Mouse (Mus musculus): ENCODE measurements at regions not wholly inside any gene's neighbourhood (a gene's known extent, or its start where the extent isn't known, plus 50 kb on each side); places are given as distances from the start of the nearest gene placed in this dataset.

GRCm38 (mm10) chr16:79718230-79718629 lies 627.3 kb upstream of the Tmprss15 start:
- peak; percentile 2 for DNase-seq

GRCm38 (mm10) chr16:79692444-79692843 lies 601.5 kb upstream of the Tmprss15 start:
- no peak for DNase-seq

GRCm38 (mm10) chr16:79651162-79651741 lies 560.4 kb upstream of the Tmprss15 start:
- no peak for DNase-seq

GRCm38 (mm10) chr16:79640898-79641297 lies 550.0 kb upstream of the Tmprss15 start:
- no peak for DNase-seq

GRCm38 (mm10) chr16:79627139-79627538 lies 536.2 kb upstream of the Tmprss15 start:
- no peak for DNase-seq

GRCm38 (mm10) chr16:79611002-79611401 lies 520.1 kb upstream of the Tmprss15 start:
- no peak for DNase-seq

GRCm38 (mm10) chr16:79590891-79591290 lies 500.0 kb upstream of the Tmprss15 start:
- no peak for DNase-seq

- DNase-seq, result no peak
These were observed 494.8 kb upstream of the Tmprss15 start for GRCm38 (mm10) chr16:79585745-79586144.

GRCm38 (mm10) chr16:79570867-79571266 lies 480.0 kb upstream of the Tmprss15 start:
- no peak for DNase-seq

GRCm38 (mm10) chr16:79534370-79534769 lies 443.5 kb upstream of the Tmprss15 start:
- no peak for DNase-seq

- no peak for DNase-seq
These were observed 401.6 kb upstream of the Tmprss15 start for GRCm38 (mm10) chr16:79492493-79492892.

- no peak for DNase-seq
These were observed 360.0 kb upstream of the Tmprss15 start for GRCm38 (mm10) chr16:79450871-79451270.

- DNase-seq, result no peak
These were observed 358.8 kb upstream of the Tmprss15 start for GRCm38 (mm10) chr16:79449732-79450131.

- DNase-seq, result no peak
These were observed 316.5 kb upstream of the Tmprss15 start for GRCm38 (mm10) chr16:79407385-79407784.

- DNase-seq, result peak; percentile 10
These were observed 315.3 kb upstream of the Tmprss15 start for GRCm38 (mm10) chr16:79406216-79406615.

- no peak for DNase-seq
These were observed 313.2 kb upstream of the Tmprss15 start for GRCm38 (mm10) chr16:79404064-79404463.

GRCm38 (mm10) chr16:79400100-79400499 lies 309.2 kb upstream of the Tmprss15 start:
- DNase-seq, result no peak

- no peak for DNase-seq
These were observed 307.6 kb upstream of the Tmprss15 start for GRCm38 (mm10) chr16:79398476-79398875.

- no peak for DNase-seq
These were observed 303.5 kb upstream of the Tmprss15 start for GRCm38 (mm10) chr16:79394425-79394824.

- DNase-seq, result no peak
These were observed 295.5 kb upstream of the Tmprss15 start for GRCm38 (mm10) chr16:79386421-79386820.

GRCm38 (mm10) chr16:79350127-79350526 lies 259.2 kb upstream of the Tmprss15 start:
- no peak for DNase-seq

- no peak for DNase-seq
These were observed 251.6 kb upstream of the Tmprss15 start for GRCm38 (mm10) chr16:79342453-79342852.

GRCm38 (mm10) chr16:79336416-79336815 lies 245.5 kb upstream of the Tmprss15 start:
- DNase-seq, result no peak

GRCm38 (mm10) chr16:79336016-79336415 lies 245.1 kb upstream of the Tmprss15 start:
- DNase-seq, result no peak

GRCm38 (mm10) chr16:79313301-79313700 lies 222.4 kb upstream of the Tmprss15 start:
- no peak for DNase-seq

Data from right cerebral cortex, adult 18-20 months (tissue).